Mouse (Mus musculus): ENCODE results near the gene Ubap1l. TPM values are rescaled to one million over a fixed set of nuclear protein-coding genes. Genes with fewer than 3 reads are reported as not detected.

The Ubap1l gene
- total RNA-seq (2023; ENCODE audit: inconsistent age) = 0.63 to 1.8 TPM in 2 of 4 replicates, not detected in the others

DNA sequence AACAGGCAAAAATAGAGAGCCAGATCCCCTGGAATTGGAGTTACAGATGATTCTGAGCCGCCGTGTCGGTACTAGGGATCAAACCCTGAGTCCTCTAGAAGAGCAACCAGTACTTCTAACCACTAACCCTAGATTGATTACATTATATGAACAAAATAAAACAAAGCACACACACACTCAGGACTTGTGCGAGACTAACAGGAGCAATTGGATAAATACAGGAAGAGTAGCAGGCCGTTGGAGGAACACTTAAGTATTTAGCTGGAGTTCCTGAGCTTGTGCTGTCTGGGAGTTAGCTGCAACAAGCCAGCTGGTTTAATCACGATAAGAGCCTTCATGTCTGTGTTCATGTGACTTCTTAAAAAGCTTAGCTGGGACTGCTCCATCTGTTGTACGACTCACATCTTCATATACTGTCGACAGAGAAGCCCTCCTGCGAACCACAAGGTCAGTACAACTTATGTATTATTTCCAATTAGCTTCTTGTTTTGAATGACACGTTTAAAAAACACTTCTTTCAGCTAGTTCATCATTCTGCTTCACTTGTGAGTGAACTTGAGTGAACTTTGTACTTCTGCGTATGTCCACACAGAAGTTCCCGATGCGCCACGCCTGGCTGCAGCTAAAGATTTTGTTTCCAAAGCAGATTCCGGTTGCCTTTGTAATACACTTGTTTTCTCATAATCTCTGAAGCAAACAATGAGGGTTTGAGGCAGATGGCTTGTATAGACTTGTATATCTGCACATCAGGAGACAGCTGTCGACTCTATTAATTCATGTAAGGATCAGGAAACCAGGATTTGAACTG lies at the start of gene Ubap1l:
Gene Ubap1l (plus strand): TSS at position 401 of the 808 bp plus-strand sequence.

GRCm38 (mm10) chr9:65345854-65346475 lies 14.9 kb upstream of the Ubap1l start, which contains the start of gene Pdcd7:
Gene Pdcd7 (plus strand): TSS chr9:65346104.

DNA sequence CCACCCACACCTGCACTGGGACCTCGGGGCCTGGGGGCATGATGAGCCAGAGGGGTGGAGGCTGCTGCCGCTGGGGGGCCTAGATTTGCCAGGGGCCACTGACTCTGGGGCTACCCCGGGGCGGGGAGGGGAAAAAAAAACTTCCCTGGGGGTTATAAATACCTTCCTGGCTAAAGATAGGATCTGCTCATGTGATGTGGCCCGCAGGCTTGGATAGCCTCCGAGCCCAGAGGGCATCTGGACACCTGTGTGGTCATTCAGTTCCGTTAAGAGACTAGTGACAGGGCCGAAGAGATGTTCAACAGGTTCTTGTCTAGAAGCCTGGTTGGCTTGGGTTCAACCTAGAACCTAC lies 30.7 kb downstream of the Ubap1l start, which contains the start of gene Kbtbd13:
Gene Kbtbd13 (minus strand): TSS at position 40 of the 352 bp plus-strand sequence.

GRCm38 (mm10) chr9:65398279-65398678 lies 37.4 kb downstream of the Ubap1l start, which contains the start of gene Rasl12:
Gene Rasl12 (plus strand): TSS chr9:65398506.

GRCm38 (mm10) chr9:65422760-65423501 lies 62.1 kb downstream of the Ubap1l start, which contains the start of gene Slc51b:
Gene Slc51b (minus strand): TSS chr9:65422955.

Other genes with a start within 250 kb of the Ubap1l start
- gene Igdcc3, start 219.9 kb upstream of the Ubap1l start, total RNA-seq (2023; ENCODE audit: inconsistent age) = not detected in 4 replicates
- 3.7 to 6.5 TPM (median 4.3 TPM) in 4 replicates for gene Parp16, start 165.7 kb upstream of the Ubap1l start, total RNA-seq (2023; ENCODE audit: inconsistent age)
- gene Cilp, start 95.9 kb upstream of the Ubap1l start, total RNA-seq (2023; ENCODE audit: inconsistent age) = not detected in 4 replicates
- gene Clpx, start 66.8 kb upstream of the Ubap1l start, total RNA-seq (2023; ENCODE audit: inconsistent age) = 30.2 to 36.2 TPM (median 31.7 TPM) in 4 replicates
- gene Pdcd7, start 14.9 kb upstream of the Ubap1l start, total RNA-seq (2023; ENCODE audit: inconsistent age) = 21.5 to 25.0 TPM (median 21.9 TPM) in 4 replicates
- not detected in 4 replicates for gene Kbtbd13, start 30.6 kb downstream of the Ubap1l start, total RNA-seq (2023; ENCODE audit: inconsistent age)
- 0.21 to 0.26 TPM in 2 of 4 replicates, not detected in the others for gene Rasl12, start 37.5 kb downstream of the Ubap1l start, total RNA-seq (2023; ENCODE audit: inconsistent age)
- not detected in 4 replicates for gene Slc51b, start 61.9 kb downstream of the Ubap1l start, total RNA-seq (2023; ENCODE audit: inconsistent age)
- gene Mtfmt, start 74.7 kb downstream of the Ubap1l start, total RNA-seq (2023; ENCODE audit: inconsistent age) = 21.0 to 25.7 TPM (median 22.2 TPM) in 4 replicates
- gene Spg21, start 99.9 kb downstream of the Ubap1l start, total RNA-seq (2023; ENCODE audit: inconsistent age) = 63.2 to 69.7 TPM (median 65.7 TPM) in 4 replicates
- gene Ankdd1a, start 159.2 kb downstream of the Ubap1l start, total RNA-seq (2023; ENCODE audit: inconsistent age) = 0.35 to 0.63 TPM (median 0.35 TPM) in 3 of 4 replicates, not detected in the other
- gene Plekho2, start 219.0 kb downstream of the Ubap1l start, total RNA-seq (2023; ENCODE audit: inconsistent age) = 176 to 199 TPM (median 188 TPM) in 4 replicates
- gene Pif1, start 226.1 kb downstream of the Ubap1l start, total RNA-seq (2023; ENCODE audit: inconsistent age) = 0.57 to 1.3 TPM (median 0.77 TPM) in 4 replicates

Data from B cell, adult (primary cell).